Comparison of ENCODE assay signal across 10 mouse cellular contexts in genomic region chr2:168402782-168403513, GRCm38 (mm10).
A peak's percentile ranks its signal among the peaks of the same experiment; 100 is the strongest.
DNase-seq lines count a peak whose midpoint lies in the region; ATAC-seq lines count a peak whose summit lies in the region.
"Had no signal": no experiment of that assay in that cellular context is flagged by ENCODE, and none has a peak within 500 bp of the region (broad histone marks: within the 10 kb centered on the region; RNA-seq: fewer than 3 reads in every experiment).

No protein-coding gene starts in this region.

- no peaks in the 10 kb centered on the region for H3K27me3 ChIP-seq in midbrain, embryonic 14.5 days (ENCODE audit: control insufficient read depth, insufficient read depth, low read length)
- H3K27me3 ChIP-seq in kidney, embryonic 16.5 days (ENCODE audit: insufficient read depth, low read length) = no peaks in the 10 kb centered on the region
- H3K27me3 ChIP-seq: limb, embryonic 12.5 days had no signal

- H3K4me2 ChIP-seq in midbrain, embryonic 14.5 days (ENCODE audit: low read length) = no peak overlapping the region
- no peak overlapping the region for H3K4me2 ChIP-seq in kidney, embryonic 16.5 days (replicated peaks; ENCODE audit: low read depth, low read length)
- H3K4me2 ChIP-seq: limb, embryonic 12.5 days had no signal

- DNase-seq in urinary bladder, postnatal 14 days (ENCODE audit: low spot score) = peak; percentile 31
- DNase-seq in urinary bladder, postnatal 25 days (ENCODE audit: low spot score) = no peak
- peak; percentile 7 to 70 for DNase-seq in frontal cortex, adult 2 months (ENCODE audit: extremely low spot score in 1 of 2, low spot score in 1 of 2)
- peak; percentile 78 for DNase-seq in midbrain, embryonic 14.5 days
- DNase-seq in spleen, postnatal 4 days (ENCODE audit: low spot score in 2 of 2) = no peak
- DNase-seq in thymus, postnatal 14 days = no peak
- DNase-seq in kidney, adult 11 months = no peak
- DNase-seq: cerebellum, adult 11-12 months had no signal

- H3K9ac ChIP-seq in midbrain, embryonic 14.5 days (replicated peaks; ENCODE audit: low read length) = no peak overlapping the region
- no peak overlapping the region for H3K9ac ChIP-seq in kidney, embryonic 16.5 days (replicated peaks; ENCODE audit: low read length)
- H3K9ac ChIP-seq: limb, embryonic 12.5 days had no signal

- peak; percentile 46; the same call in 1 of the 2 replicates for ATAC-seq in midbrain, embryonic 14.5 days (ENCODE audit: low FRiP score, low TSS enrichment)
- ATAC-seq in kidney, embryonic 16.5 days (ENCODE audit: low FRiP score, low TSS enrichment) = no peak

- no peak overlapping the region for H3K4me3 ChIP-seq in midbrain, embryonic 14.5 days (replicated peaks; ENCODE audit: low read depth, low read length)
- H3K4me3 ChIP-seq in kidney, embryonic 16.5 days (ENCODE audit: low read length) = no peak overlapping the region
- H3K4me3 ChIP-seq: limb, embryonic 12.5 days had no signal

- 29% methylated on average over 16 of the region's 16 CpGs for WGBS in midbrain, embryonic 14.5 days
- WGBS in kidney, embryonic 16.5 days = 67% methylated on average over 16 of the region's 16 CpGs

- no peaks in the 10 kb centered on the region for H3K9me3 ChIP-seq in midbrain, embryonic 14.5 days (ENCODE audit: control insufficient read depth, low read length)
- H3K9me3 ChIP-seq in kidney, embryonic 16.5 days (ENCODE audit: low read length) = no peaks in the 10 kb centered on the region
- H3K9me3 ChIP-seq: limb, embryonic 12.5 days had no signal

- H3K36me3 ChIP-seq in midbrain, embryonic 14.5 days (ENCODE audit: control insufficient read depth, insufficient read depth, low read length) = no peaks in the 10 kb centered on the region
- no peaks in the 10 kb centered on the region for H3K36me3 ChIP-seq in kidney, embryonic 16.5 days (ENCODE audit: insufficient read depth, low read length)
- H3K36me3 ChIP-seq: limb, embryonic 12.5 days had no signal

- peaks cover 18% of the 10 kb centered on the region; the same call in 1 of the 2 replicates for H3K4me1 ChIP-seq in midbrain, embryonic 14.5 days (ENCODE audit: control insufficient read depth, insufficient read depth, low read length)
- no peaks in the 10 kb centered on the region for H3K4me1 ChIP-seq in kidney, embryonic 16.5 days (ENCODE audit: insufficient read depth, low read length)
- H3K4me1 ChIP-seq: limb, embryonic 12.5 days had no signal

- no peak overlapping the region for H3K27ac ChIP-seq in midbrain, embryonic 14.5 days (replicated peaks; ENCODE audit: low read depth, low read length)
- H3K27ac ChIP-seq in kidney, embryonic 16.5 days (ENCODE audit: low read length) = no peak overlapping the region
- H3K27ac ChIP-seq: limb, embryonic 12.5 days had no signal

Comparison
In these comparisons a context has a peak if more than half of its experiments do, and no peak if none do; other contexts are left out.
1. DNase-seq: peak in urinary bladder, postnatal 14 days (single experiment), frontal cortex, adult 2 months (2 of 2) and midbrain, embryonic 14.5 days (single experiment); none in urinary bladder, postnatal 25 days (single experiment), spleen, postnatal 4 days (0 of 2), thymus, postnatal 14 days (single experiment) and kidney, adult 11 months (single experiment).